Mouse (Mus musculus): ENCODE data around the gene Mettl7a1.
A peak's percentile ranks its signal among the peaks of the same experiment; 100 is the strongest.
"Not testable (repeated sequence)": the region's sequence is repeated elsewhere in the genome, so short reads cannot be mapped to it uniquely, and the experiment has no call there.

Gene Mettl7a1

DNA sequence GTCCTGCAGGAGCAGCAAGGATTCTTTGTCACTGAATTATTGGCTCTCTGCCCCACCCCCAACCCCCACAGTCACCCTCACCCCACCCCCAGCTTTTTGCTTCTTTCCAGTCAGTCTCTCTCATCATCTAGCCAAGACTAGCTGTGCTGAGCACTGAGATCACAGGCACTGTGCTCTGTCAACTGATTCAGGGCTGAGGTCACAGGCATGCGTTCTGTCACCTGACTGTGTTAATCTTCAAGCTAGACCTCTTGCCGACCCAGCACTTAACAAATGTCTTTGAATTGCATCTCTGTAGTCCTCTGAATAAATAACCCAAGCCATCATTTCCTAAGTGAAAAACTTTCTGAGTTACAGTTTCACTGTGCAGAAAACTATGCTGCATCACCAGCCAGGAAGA lies 45.6 kb downstream of the Mettl7a1 start:
- peak; percentile 69 for DNase-seq

DNA sequence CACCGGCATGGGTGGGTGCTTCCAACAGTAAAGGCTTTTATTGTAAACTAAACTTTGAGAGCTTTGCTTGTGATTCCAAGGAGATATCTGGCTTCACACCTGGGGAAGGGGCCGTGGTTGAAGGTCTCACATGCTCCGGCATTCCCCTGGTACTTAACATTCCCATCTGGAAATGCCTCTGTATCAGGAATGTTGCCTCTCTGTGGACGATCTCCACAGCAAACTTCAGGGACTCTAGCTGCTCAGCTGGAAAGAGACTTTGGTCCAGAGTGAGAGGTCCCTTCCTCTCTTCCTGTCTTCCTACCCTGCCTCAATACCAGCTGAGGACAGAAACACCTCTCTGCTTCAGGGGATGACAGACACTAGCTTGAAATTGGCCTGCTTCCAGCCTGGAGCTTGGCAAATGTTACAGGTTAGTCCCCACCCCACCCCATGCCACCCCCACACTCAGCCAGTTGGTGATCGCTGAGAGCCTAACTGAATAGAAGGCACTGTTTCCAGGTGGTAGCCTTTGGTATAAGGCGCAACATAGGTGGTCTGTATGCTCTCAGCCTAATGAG lies 47.6 kb downstream of the Mettl7a1 start:
- DNase-seq, result peak; percentile 44

DNA sequence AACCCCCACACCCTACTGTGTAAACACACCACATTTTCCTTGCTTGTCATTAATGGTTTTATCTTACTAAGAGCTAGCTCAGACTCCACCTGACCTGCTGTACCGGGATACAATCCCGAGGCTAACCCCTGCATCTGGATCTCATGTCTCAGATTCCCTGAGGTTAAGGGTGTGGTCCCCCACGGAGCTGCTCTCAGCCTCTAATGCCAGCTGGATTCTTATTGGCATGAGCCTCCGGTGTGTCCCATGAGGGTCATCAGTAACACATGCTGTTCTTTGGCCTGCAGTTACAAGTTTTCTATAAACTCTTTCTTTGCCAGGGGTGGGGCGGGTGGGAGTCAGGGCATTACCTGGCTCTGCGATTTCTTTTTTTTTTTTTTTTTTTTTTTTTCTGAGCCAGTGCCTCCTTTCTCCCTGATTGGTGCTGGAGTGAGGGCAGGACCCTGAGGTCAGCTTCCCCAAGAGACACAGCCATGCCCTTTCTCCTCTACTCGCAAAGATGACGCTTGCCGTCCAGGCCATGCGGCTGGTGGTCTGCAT lies 48.8 kb downstream of the Mettl7a1 start, which contains the start of the genes Methig1 and Mettl7a2:
Gene Methig1 (plus strand): TSS at position 439 of the 540 bp plus-strand sequence.
Gene Mettl7a2 (plus strand): TSS at position 490 of the 540 bp plus-strand sequence.
- no peak for DNase-seq

- not testable (repeated sequence) for DNase-seq
Measured at GRCm38 (mm10) chr15:100353399-100353798, 49.5 kb downstream of the Mettl7a1 start.

DNA sequence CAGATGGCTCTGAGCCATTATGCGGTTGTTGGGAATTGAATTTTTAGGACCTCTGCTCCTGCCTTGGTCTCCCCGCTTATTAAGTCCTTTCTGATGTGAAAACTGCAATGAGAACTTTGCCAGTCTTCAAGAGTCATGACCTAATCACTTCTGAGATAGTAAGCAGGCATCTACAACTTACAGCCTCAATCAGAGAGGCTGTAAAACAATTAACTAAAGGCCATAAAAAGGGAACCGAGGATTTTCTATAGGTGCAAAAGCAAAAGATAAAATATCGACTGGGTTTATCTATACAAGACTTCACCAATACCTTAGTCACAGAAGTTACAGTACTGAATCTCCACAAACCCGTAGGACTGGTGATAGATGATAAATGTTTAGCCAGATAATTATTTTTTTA lies 51.9 kb downstream of the Mettl7a1 start:
- DNase-seq, result no peak

DNA sequence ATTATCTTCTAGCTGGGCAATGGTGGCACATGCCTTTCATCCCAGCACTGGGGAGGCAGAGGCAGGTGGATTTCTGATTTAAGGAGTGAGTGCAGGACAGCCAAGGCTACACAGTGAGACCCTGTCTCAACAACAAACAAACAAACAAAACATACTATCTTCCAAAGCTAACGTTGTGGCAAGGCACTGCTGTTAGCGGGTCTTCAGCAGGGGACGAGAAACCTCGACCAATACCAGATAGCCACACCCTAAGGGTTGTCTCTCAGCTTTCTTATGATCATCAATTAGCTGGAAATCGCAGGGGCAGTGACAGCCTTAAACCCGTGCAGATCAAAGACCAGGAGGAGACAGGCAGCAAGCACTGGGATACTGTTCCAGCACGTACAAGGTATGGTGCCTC lies 60.3 kb downstream of the Mettl7a1 start, which contains the start of gene Higd1c:
Gene Higd1c (plus strand): TSS at position 301 of the 400 bp plus-strand sequence.
- DNase-seq, result no peak

GRCm38 (mm10) chr15:100365967-100366366 lies 62.0 kb downstream of the Mettl7a1 start:
- not testable (repeated sequence) for DNase-seq

- no peak for DNase-seq
Measured at GRCm38 (mm10) chr15:100367119-100367518, 63.2 kb downstream of the Mettl7a1 start.

GRCm38 (mm10) chr15:100375066-100375465 lies 71.1 kb downstream of the Mettl7a1 start:
- peak; percentile 81 for DNase-seq

GRCm38 (mm10) chr15:100377847-100378505 lies 74.0 kb downstream of the Mettl7a1 start:
- not testable (repeated sequence) for DNase-seq

Data from kidney, postnatal 10 days (tissue).